Mouse (Mus musculus) thymus, adult 2 months (tissue): ENCODE measurements around the gene Pabpn1l. TPM values are rescaled to one million over a fixed set of nuclear protein-coding genes. Genes with fewer than 3 reads are reported as not detected.

ENCODE experiments used
- DNase-seq: peaks from one replicate; pipeline ENCODE4 v3.0.0; 2021
- H3K27ac ChIP-seq: fragments of 200-500 bp; 2 replicates; pipeline ENCODE4 v1.5.1; 2012; ENCODE audit warnings: low read length, control low read depth; ENCODE audit not compliant: control insufficient read depth, insufficient read depth
- H3K27me3 ChIP-seq: fragments of 200-500 bp; 2 replicates; pipeline ENCODE4 v1.6.1; 2012; ENCODE audit warnings: mild to moderate bottlenecking, low read length, moderate library complexity, mixed read lengths; ENCODE audit not compliant: control insufficient read depth, insufficient read depth
- H3K36me3 ChIP-seq: fragments of 200-500 bp; 2 replicates; pipeline ENCODE4 v1.6.1; 2012; ENCODE audit warnings: mild to moderate bottlenecking, low read length, moderate library complexity; ENCODE audit not compliant: control insufficient read depth, insufficient read depth
- H3K4me1 ChIP-seq: fragments of 200-500 bp; replicated peaks from 2 replicates; pipeline ENCODE4 v1.6.1; 2012; ENCODE audit warnings: low read length; ENCODE audit not compliant: control insufficient read depth, insufficient read depth
- H3K4me3 ChIP-seq: fragments of 200-500 bp; 2 replicates; pipeline ENCODE4 v1.5.1; 2012; ENCODE audit warnings: mild to moderate bottlenecking, low read length, control low read depth, moderate library complexity; ENCODE audit not compliant: control insufficient read depth, insufficient read depth
- CTCF ChIP-seq: fragments of 200-500 bp; IDR thresholded peaks from 2 replicates; pipeline ENCODE4 v1.5.1; 2012; ENCODE audit warnings: mild to moderate bottlenecking, control low read depth, low read length, moderate library complexity, borderline replicate concordance; ENCODE audit not compliant: control insufficient read depth, poor library complexity, insufficient read depth; ENCODE audit errors: extremely low read depth
- POLR2A ChIP-seq: fragments of 200-500 bp; IDR thresholded peaks from 2 replicates; pipeline ENCODE4 v1.6.1; 2012; ENCODE audit warnings: mild to moderate bottlenecking, low read length, control low read depth, moderate library complexity; ENCODE audit not compliant: control insufficient read depth, poor library complexity, insufficient read depth; ENCODE audit errors: extremely low read depth
- WGBS: fragments of 180-500 bp; shearing (Covaris S2); methylation state at CpG from one replicate; pipeline ENCODE4 v1.1.7; 2018; 5-methylcytosine and 5-hydroxymethylcytosine counted together
- polyA plus RNA-seq: library from polyadenylated mRNA; depleted of rRNA; stranded (reverse); fragments of >200 nt; gene quantifications from 2 replicates; pipeline ENCODE4 v1.2.3, GENCODE M21; 2012

Pabpn1l gene
- polyA plus RNA-seq, 1 experiment = 0.20 TPM

GRCm38 (mm10) chr8:122666338-122666764, 43.8 kb upstream of the Pabpn1l start:
- no peak for DNase-seq

GRCm38 (mm10) chr8:122665667-122666316, 43.3 kb upstream of the Pabpn1l start:
- Histone ChIP-seq H3K4me1 (peaks cover 52% of the 10 kb centered on the region), H3K4me3 (no peak overlapping the region)
- 44% methylated on average over 14 of the region's 14 CpGs for WGBS

More at GRCm38 (mm10) chr8:122666338-122666764, 43.8 kb upstream of the Pabpn1l start:
- Histone ChIP-seq H3K36me3 (no peaks in the 10 kb centered on the region), H3K4me3 (0 out of 2 replicates have a peak overlapping the region, but pooled peaks have one; percentile 10), H3K27ac (peak overlapping the region; percentile 54), H3K27me3 (no peaks in the 10 kb centered on the region), H3K4me1 (peaks cover 51% of the 10 kb centered on the region)
- 34% methylated on average over 9 of the region's 9 CpGs for WGBS
- TF ChIP-seq CTCF (no peak), POLR2A (no peak)

GRCm38 (mm10) chr8:122665221-122665620, 42.7 kb upstream of the Pabpn1l start:
- no peak for DNase-seq

More at GRCm38 (mm10) chr8:122665667-122666316, 43.3 kb upstream of the Pabpn1l start:
- Histone ChIP-seq H3K36me3 (no peaks in the 10 kb centered on the region), H3K27me3 (no peaks in the 10 kb centered on the region), H3K27ac (no peak overlapping the region; the same call in 1 of the 2 replicates)
- TF ChIP-seq CTCF (no peak), POLR2A (no peak)
- DNase-seq = no peak

GRCm38 (mm10) chr8:122663670-122664069, 41.1 kb upstream of the Pabpn1l start:
- DNase-seq = no peak
- Histone ChIP-seq H3K4me3 (no peak overlapping the region), H3K4me1 (peaks cover 52% of the 10 kb centered on the region), H3K27ac (no peak overlapping the region), H3K36me3 (peaks cover 2% of the 10 kb centered on the region; the same call in 1 of the 2 replicates), H3K27me3 (no peaks in the 10 kb centered on the region)
- 85% methylated on average over 5 of the region's 5 CpGs for WGBS
- TF ChIP-seq CTCF (no peak), POLR2A (no peak)

More at GRCm38 (mm10) chr8:122665221-122665620, 42.7 kb upstream of the Pabpn1l start:
- no peaks in the 10 kb centered on the region for H3K36me3 ChIP-seq
- H3K4me3 ChIP-seq = no peak overlapping the region
- WGBS = 30% methylated on average over 8 of the region's 8 CpGs
- TF ChIP-seq CTCF (no peak), POLR2A (no peak)
- no peaks in the 10 kb centered on the region for H3K27me3 ChIP-seq
- peaks cover 52% of the 10 kb centered on the region for H3K4me1 ChIP-seq
- 0 out of 2 replicates have a peak overlapping the region, but pooled peaks have one; percentile 9 for H3K27ac ChIP-seq

GRCm38 (mm10) chr8:122663106-122663505, 40.6 kb upstream of the Pabpn1l start:
- no peaks in the 10 kb centered on the region for H3K27me3 ChIP-seq
- H3K36me3 ChIP-seq = peaks cover 5% of the 10 kb centered on the region; the same call in 1 of the 2 replicates
- no peak overlapping the region for H3K4me3 ChIP-seq
- no peak overlapping the region for H3K27ac ChIP-seq
- WGBS = 44% methylated on average over 3 of the region's 3 CpGs
- H3K4me1 ChIP-seq = peaks cover 52% of the 10 kb centered on the region
- no peak for DNase-seq
- TF ChIP-seq CTCF (no peak), POLR2A (no peak)

GRCm38 (mm10) chr8:122661894-122662293, 39.4 kb upstream of the Pabpn1l start:
- TF ChIP-seq POLR2A = no peak
- no peak for TF ChIP-seq CTCF
- WGBS = 89% methylated on average over 2 of the region's 2 CpGs
- peaks cover 5% of the 10 kb centered on the region; the same call in 1 of the 2 replicates for H3K36me3 ChIP-seq
- no peaks in the 10 kb centered on the region for H3K27me3 ChIP-seq
- peaks cover 40% of the 10 kb centered on the region for H3K4me1 ChIP-seq
- no peak for DNase-seq
- no peak overlapping the region for H3K27ac ChIP-seq
- H3K4me3 ChIP-seq = no peak overlapping the region
